In the genomic region with DNA sequence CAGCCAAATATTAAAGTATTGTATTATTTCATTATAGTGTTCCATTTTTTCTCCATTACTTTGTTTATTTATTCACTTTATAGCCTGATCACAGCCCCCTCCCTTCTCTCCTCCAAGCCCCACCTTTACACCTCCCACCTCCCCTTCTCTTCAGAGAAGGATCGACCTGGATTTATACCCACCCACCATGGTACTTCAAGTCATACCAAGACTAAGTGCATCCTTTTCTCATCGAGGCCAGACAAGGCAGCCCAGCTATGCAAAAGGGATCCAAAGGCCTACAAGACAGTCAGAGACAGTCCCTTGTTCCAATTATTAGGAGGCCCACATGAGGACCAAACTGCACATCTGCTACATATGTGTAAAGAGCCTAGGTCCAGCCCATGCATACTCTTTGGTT, we compare ENCODE assay signal across 15 mouse cellular contexts.
"Had no signal": no experiment of that assay in that cellular context is flagged by ENCODE, and none has a peak within 500 bp of the region (broad histone marks: within the 10 kb centered on the region; RNA-seq: fewer than 3 reads in every experiment).

No protein-coding gene starts in this region.

- H3K4me3 ChIP-seq: neural tube, embryonic 15.5 days; stomach, embryonic 15.5 days had no signal

- H3K27ac ChIP-seq: neural tube, embryonic 15.5 days; stomach, embryonic 15.5 days; stomach, postnatal 0 days had no signal

- H3K9me3 ChIP-seq: neural tube, embryonic 15.5 days; stomach, embryonic 15.5 days had no signal

- H3K9ac ChIP-seq: neural tube, embryonic 15.5 days; stomach, embryonic 15.5 days had no signal

- H3K4me2 ChIP-seq: neural tube, embryonic 15.5 days; stomach, embryonic 15.5 days had no signal

- DNase-seq: retina, postnatal 1 day; right cerebral cortex, adult 18-20 months; right cerebral cortex, postnatal 14 days; right cerebral cortex, postnatal 25 days; right cerebral cortex, postnatal 4 days; spleen, adult 18-20 months; thymus, adult 18-20 months; thymus, adult 2 months; thymus, postnatal 14 days; thymus, postnatal 25 days; thymus, postnatal 36 days; thymus, postnatal 4 days had no signal

- H3K4me1 ChIP-seq: stomach, embryonic 15.5 days had no signal

- H3K27me3 ChIP-seq: neural tube, embryonic 15.5 days; stomach, embryonic 15.5 days had no signal

- H3K36me3 ChIP-seq: neural tube, embryonic 15.5 days; stomach, embryonic 15.5 days had no signal
